ENCODE assay signal across 38 mouse cellular contexts in genomic region chr17:33848139-33848538, GRCm38 (mm10). TPM values are rescaled to one million over a fixed set of nuclear protein-coding genes. Genes with fewer than 3 reads are reported as not detected.
"Had no signal": no experiment of that assay in that cellular context is flagged by ENCODE, and none has a peak within 500 bp of the region (broad histone marks: within the 10 kb centered on the region; RNA-seq: fewer than 3 reads in every experiment).

No protein-coding gene starts in this region.

- ATAC-seq: forebrain, embryonic 13.5 days; forebrain, embryonic 16.5 days; forebrain, postnatal 0 days had no signal

- H3K27me3 ChIP-seq: embryonic facial prominence, embryonic 12.5 days; embryonic facial prominence, embryonic 13.5 days; embryonic facial prominence, embryonic 15.5 days; forebrain, embryonic 13.5 days had no signal

- H3K9me3 ChIP-seq: embryonic facial prominence, embryonic 10.5 days; embryonic facial prominence, embryonic 12.5 days; embryonic facial prominence, embryonic 13.5 days; embryonic facial prominence, embryonic 15.5 days; forebrain, embryonic 10.5 days; forebrain, embryonic 13.5 days; heart, embryonic 10.5 days had no signal

- H3K4me2 ChIP-seq: embryonic facial prominence, embryonic 12.5 days; embryonic facial prominence, embryonic 13.5 days; embryonic facial prominence, embryonic 15.5 days; forebrain, embryonic 13.5 days had no signal

- H3K27ac ChIP-seq: embryonic facial prominence, embryonic 10.5 days; embryonic facial prominence, embryonic 12.5 days; embryonic facial prominence, embryonic 13.5 days; embryonic facial prominence, embryonic 15.5 days; forebrain, embryonic 10.5 days; forebrain, embryonic 13.5 days; gastrocnemius, adult 2 months; heart, adult 2 months; heart, embryonic 10.5 days had no signal

- DNase-seq: cerebellum, adult 18-20 months; cerebellum, adult 2 months; cerebellum, adult 8-10 months; cerebellum, adult 9-10 months; cerebellum, adult 9-11 months; cerebellum, postnatal 10 days; cerebellum, postnatal 14 days; cerebellum, postnatal 25 days; cerebellum, postnatal 36 days; embryo, embryonic 11 days; forebrain, postnatal 0 days; gastrocnemius, adult 2 months; gastrocnemius, postnatal 10 days; gastrocnemius, postnatal 14 days; gastrocnemius, postnatal 25 days; gastrocnemius, postnatal 36 days; heart, adult 18-20 months; heart, adult 2 months had no signal

- H3K9ac ChIP-seq: embryonic facial prominence, embryonic 12.5 days; embryonic facial prominence, embryonic 13.5 days; embryonic facial prominence, embryonic 15.5 days; forebrain, embryonic 13.5 days; forebrain, postnatal 0 days had no signal

- H3K4me3 ChIP-seq: embryonic facial prominence, embryonic 10.5 days; embryonic facial prominence, embryonic 12.5 days; embryonic facial prominence, embryonic 13.5 days; embryonic facial prominence, embryonic 15.5 days; erythroblast, embryonic 14.5 days; forebrain, embryonic 10.5 days; forebrain, embryonic 13.5 days; gastrocnemius, adult 2 months; heart, adult 2 months; heart, embryonic 10.5 days had no signal

RNA-seq across cellular contexts. Expression of gene Gm7029, which starts 25.5 kb away (rescaled TPM):
- total RNA-seq: common myeloid progenitor, adult 5-6 weeks; forebrain, postnatal 0 days; gastrocnemius, adult 18-20 months; gastrocnemius, adult 2 months; gastrocnemius, adult 8-10 months; gastrocnemius, postnatal 10 days; gastrocnemius, postnatal 14 days; gastrocnemius, postnatal 25 days; gastrocnemius, postnatal 36 days; gastrocnemius, postnatal 4 days; granulocyte monocyte progenitor cell, adult 5-6 weeks; heart, adult 18-20 months; heart, adult 2 months; heart, adult 8-10 months had no signal
- polyA plus RNA-seq: cerebellum, adult 2 months; cortical plate, adult 2 months; embryonic facial prominence, embryonic 10.5 days; embryonic facial prominence, embryonic 11.5 days; embryonic facial prominence, embryonic 12.5 days; embryonic facial prominence, embryonic 13.5 days; embryonic facial prominence, embryonic 14.5 days; embryonic facial prominence, embryonic 15.5 days; erythroblast, embryonic 14.5 days; forebrain, embryonic 10.5 days; forebrain, embryonic 13.5 days; forebrain, embryonic 16.5 days; forebrain, postnatal 0 days; frontal cortex, adult 2 months; gonadal fat pad, adult 2 months; heart, adult 2 months; heart, embryonic 10.5 days had no signal
